16 mouse cellular contexts compared by ENCODE assay signal in the genomic region with DNA sequence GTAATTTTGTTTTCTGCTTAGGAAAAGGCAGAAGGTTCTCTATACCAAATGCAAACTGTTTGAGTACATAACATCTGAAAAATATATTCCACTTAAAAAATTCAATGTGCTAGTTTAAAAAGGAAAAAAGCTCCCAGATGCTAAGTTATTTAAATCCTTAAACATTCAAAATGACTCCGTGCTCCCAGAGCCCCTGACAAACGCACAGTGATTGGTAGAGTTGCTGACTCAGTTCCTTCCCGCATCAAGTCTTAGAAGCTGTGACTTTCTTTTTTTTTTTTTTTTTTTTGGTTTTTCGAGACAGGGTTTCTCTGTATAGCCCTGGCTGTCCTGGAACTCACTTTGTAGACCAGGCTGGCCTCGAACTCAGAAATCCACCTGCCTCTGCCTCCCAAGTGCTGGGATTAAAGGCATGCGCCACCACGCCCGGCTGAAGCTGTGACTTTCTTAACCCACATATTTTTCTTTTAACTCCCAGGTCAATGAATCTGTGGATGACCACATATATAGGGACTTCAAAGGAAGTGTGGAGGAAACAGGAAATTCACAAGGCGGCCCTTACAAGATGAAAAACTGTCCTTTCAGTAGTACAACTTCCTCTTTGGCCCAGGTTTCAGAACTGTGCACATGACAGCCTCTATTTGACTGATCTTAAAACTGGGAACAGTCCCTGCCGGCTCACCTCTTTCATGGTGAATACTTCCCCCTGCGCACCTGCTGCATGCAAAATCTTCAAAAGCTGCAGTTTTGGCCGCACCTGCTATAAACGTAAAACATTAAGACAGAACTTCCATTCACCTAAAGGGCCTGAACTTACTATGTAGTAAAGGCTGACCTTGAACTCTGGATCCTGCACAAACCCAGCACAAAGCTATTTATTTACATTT. TPM values are rescaled to one million over a fixed set of nuclear protein-coding genes. Genes with fewer than 3 reads are reported as not detected.
DNase-seq lines count a peak whose midpoint lies in the region; ATAC-seq lines count a peak whose summit lies in the region.
"Had no signal": no experiment of that assay in that cellular context is flagged by ENCODE, and none has a peak within 500 bp of the region (broad histone marks: within the 10 kb centered on the region; RNA-seq: fewer than 3 reads in every experiment).

No protein-coding gene starts in this region.

- ATAC-seq in neutrophil, adult 5-6 weeks (ENCODE audit: extremely low read depth, insufficient number of reproducible peaks, low FRiP score, poor library complexity, severe bottlenecking): peak; percentile 76
- ATAC-seq in CD4-positive, CD25-positive, alpha-beta regulatory T cell, adult 4 months: no peak
- ATAC-seq: forebrain, embryonic 13.5 days had no signal

- DNase-seq in lung, postnatal 36 days: peak; percentile 26
- no peak for DNase-seq in lung, postnatal 14 days
- DNase-seq in T-cell, adult 2 months (ENCODE audit: low spot score): peak; percentile 28
- DNase-seq in thymus, postnatal 4 days: peak; percentile 46
- no peak for DNase-seq in MN1 (ENCODE audit: low spot score)
- no peak for DNase-seq in right cerebral cortex, adult 2 months (ENCODE audit: low spot score in 2 of 2)
- DNase-seq: adrenal gland, postnatal 36 days; cerebellum, adult 11 months; gastrocnemius, adult 2 months; heart, postnatal 36 days; kidney, adult 9 months; liver; midbrain, embryonic 14.5 days had no signal

RNA-seq across cellular contexts. Expression of gene Mdm4, which starts 18.2 kb away (rescaled TPM):
- 312 and 322 TPM in 2 replicates for total RNA-seq in neutrophil, adult 5-6 weeks (2017)
- 100 to 1,000 TPM in 1 of 2 experiments, 10 to 100 TPM in 1; 97.4 to 119 TPM for polyA plus RNA-seq in CD4-positive, CD25-positive, alpha-beta regulatory T cell, adult 4 months (2017; shearing (Covaris generic))

RNA-seq across cellular contexts. Expression of gene Pik3c2b, which starts 33.3 kb away (rescaled TPM):
- total RNA-seq in neutrophil, adult 5-6 weeks (2017): 33.1 and 34.9 TPM in 2 replicates
- 1 to 10 TPM in 1 of 2 experiments, under 1 TPM in 1; 0.78 to 1.1 TPM for polyA plus RNA-seq in CD4-positive, CD25-positive, alpha-beta regulatory T cell, adult 4 months (2017; shearing (Covaris generic))

Comparison
In these comparisons a context has a peak if more than half of its experiments do, and no peak if none do; other contexts are left out.
1. DNase-seq: peak in lung, postnatal 36 days (single experiment), T-cell, adult 2 months (single experiment) and thymus, postnatal 4 days (single experiment); none in lung, postnatal 14 days (single experiment), MN1 (single experiment) and right cerebral cortex, adult 2 months (0 of 2).